Mouse (Mus musculus) adrenal gland, postnatal 4 days (tissue): Measurements from ENCODE around the gene Gm17657. TPM values are rescaled to one million over a fixed set of nuclear protein-coding genes. Genes with fewer than 3 reads are reported as not detected.

Source experiments
- DNase-seq, 2 experiments: peaks; one replicate each; pipeline ENCODE4 v3.0.0; 2021 to 2022; ENCODE audit warnings: low spot score in 2 of 2, mixed read lengths in 2 of 2
- microRNA-seq: library from miRNA; unstranded; fragments of <30 nt; microRNA quantifications from one replicate; pipeline ENCODE4 v1.2.0, GENCODE M21; 2021
- total RNA-seq, 2 experiments: library from RNA; stranded (reverse); gene quantifications; 2 replicates each; pipeline ENCODE4 v1.2.3; 2021

The Gm17657 gene
- total RNA-seq, 2 experiments from 2014 or later: not detected

DNA sequence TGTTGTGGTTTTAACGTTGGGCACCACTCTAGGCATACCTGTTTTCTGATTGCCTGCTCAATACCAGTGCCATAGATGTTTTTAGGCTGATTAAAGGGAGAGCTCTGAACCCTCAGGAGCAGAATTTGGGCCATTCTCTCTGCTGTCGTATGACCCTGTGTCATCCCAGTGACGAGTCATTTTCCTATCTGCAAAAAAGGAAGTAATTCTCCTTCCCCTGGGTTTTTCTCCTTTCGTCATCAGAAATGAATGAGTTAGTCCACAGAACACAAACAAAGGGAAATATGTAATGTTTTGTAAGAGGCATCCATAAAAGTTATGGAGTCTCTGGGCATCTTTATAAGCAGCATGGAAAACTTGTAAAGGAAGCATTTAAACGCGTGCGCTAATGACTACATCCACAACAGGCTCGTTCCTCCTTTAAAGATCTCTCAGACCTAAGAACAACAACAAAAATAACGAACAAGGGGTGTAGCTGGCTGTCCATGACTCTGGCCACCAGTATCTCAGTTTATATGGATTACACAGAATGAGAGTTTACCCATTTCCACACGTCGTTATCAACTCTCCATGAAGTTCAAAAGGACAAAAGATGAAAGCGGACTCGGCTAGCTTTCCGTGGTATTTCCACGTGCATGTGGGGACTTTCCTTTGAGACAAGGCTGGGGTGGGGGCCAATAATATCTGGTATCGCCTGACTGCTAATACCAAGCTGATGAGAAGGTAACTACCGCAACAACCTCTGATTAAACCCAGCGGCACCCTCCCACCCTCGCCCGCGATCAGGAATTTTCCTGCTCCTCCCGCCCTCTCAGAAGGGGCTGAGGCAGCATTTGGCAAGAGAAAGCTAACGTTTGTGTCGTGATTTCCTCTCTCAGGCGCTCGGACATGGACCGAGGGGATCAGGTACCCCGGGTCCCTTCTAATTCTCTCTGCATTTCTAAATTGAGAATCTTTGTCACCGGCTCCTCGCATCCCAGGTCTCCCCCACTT, 60.2 kb downstream of the Gm17657 start:
- DNase-seq: no peak

DNA sequence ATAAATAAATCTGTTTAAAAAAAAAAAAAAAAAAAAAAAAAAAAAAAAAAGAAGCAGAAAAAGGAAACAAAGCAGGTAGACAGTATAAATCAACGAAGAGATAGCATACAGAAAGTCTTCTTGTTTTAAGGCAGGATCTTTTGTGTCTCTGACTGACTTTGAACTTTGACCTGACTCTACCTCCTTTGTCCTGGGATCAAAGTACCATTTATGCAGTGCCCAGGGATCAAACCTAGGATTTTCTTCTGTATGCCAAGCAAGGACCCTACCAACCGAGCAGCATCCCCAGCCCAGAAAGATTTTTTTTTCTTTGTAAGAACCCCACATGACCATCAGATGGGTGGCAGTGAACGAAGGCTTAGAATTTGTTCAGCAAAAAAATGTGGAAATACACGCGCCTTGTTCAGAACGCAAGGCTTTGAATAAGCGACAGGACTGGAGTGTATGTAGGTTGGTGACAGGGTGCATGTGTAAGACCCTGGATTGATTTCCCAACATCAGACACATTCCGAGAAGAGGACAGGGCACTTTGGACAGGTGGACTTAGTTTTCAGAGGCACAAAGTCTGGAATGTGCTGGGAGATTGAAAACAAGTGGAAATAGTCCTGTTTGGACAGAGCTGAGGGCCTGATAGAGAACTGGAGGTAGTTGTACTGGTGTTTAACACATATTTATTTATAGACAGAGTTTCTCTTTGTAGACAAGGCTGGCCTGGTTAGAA, 61.0 kb downstream of the Gm17657 start:
- no peak for DNase-seq

DNA sequence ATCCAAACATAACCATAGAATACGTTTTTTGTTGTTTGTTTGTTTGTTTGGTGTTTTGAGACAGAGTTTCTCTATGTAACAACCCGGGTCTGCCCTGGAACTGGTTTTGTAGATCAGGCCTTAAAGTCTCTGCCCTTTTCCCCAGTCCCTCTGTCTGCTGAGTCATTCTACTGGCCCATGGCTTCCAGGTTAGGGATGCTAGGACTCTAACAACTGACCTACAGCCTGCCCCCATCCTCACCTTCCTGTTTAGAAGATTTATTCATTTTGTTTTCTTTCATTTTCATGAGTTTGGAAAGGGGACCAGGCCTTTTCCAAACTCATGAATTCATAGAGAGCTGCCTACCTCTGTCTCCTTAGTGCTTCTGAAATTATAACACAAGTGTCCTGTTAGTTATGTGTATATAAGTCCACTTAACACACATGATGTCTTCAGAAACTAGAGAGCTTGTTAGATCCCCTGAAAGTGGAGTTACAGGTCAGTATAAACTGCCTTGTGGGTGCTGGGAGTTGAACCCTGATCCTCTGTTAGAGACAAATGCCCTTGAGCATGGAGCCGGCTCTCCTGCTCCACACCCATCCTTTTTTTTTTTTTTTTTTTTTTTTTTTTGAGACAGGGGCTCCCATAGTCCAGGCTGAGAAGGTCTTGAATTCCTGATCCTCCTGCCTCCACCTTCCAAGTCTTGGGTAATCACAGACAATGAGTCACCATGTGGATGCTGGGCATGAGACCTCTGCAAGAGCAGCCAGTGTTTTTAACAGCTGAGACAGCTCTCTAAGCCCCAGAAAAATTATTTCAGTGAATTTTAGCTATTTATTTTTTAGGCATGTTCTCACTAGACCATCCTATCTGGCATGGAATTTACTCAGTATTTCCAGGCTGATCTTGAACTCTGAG, 63.9 kb downstream of the Gm17657 start:
- DNase-seq: no peak

DNA sequence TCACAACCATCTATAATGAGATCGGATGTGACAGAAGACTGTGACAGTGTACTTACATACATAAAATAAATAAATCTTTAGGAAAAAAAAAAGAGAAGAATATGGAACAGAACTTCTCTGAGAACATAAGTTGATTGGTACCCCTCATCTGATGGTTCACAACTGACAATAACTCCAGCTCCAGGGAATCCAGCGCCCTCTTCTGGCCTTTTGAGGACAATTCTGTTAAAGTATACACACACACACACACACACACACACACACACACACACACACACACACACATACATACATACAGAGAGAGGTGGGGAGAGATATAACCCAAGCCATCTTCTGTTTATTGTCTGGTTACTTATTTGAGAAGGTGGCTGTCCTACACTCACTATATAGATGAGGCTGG, 65.0 kb downstream of the Gm17657 start:
- no peak for DNase-seq

DNA sequence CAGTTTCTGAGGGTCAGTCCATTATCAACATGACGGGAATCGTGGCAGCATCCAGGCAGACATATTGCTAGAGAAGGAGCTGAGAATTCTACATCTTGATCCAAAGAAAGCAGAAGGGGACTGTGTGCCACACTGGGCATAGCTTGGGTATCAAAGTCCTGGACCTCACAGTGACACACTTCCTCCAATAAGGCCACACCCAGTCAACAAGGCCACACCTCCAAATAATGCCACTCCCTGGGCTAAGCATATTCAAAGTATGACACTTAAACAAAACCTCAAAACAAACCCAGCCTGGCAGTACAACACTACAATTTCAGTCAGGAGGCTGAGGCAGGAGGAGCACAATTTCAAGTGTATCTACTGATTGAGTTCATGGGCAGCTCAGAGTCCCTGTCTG, 66.2 kb downstream of the Gm17657 start:
- DNase-seq: no peak

DNA sequence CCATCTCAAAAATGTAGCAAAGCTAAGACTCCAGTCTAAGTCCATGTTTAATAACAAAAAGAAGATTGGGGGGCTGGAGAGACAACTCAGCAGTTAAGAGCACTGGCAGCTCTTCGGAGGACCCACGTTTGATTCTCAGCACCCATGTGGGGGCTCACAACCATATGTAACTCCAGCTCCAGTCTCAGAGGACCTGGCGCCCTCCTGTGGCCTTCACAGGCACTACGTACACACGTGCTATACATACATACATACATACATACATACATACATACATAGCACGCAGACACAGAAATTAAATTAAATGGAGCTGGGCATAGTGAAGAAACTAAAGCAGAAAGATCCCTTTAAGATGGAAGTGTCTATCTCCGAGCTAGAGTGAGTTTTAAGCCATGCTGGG, 66.8 kb downstream of the Gm17657 start:
- DNase-seq: no peak

DNA sequence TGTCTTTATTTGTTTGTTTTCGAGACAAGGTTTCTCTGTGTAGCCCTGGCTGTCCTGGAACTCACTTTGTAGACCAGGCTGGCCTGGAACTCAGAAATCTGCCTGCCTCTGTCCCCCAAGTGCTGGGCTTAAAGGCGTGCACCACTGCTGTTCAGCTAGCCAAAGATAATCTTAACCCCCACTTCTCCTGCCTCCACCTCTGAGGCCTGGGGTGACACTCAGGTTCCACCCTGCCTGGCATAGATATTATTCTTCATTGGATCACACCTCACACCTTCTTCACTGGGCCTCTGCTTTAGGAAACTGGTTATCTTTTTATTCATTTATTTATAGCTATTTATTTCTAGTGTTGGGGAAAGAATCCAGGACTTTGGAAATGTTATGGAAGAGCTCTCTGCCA, 69.2 kb downstream of the Gm17657 start:
- no peak for DNase-seq

DNA sequence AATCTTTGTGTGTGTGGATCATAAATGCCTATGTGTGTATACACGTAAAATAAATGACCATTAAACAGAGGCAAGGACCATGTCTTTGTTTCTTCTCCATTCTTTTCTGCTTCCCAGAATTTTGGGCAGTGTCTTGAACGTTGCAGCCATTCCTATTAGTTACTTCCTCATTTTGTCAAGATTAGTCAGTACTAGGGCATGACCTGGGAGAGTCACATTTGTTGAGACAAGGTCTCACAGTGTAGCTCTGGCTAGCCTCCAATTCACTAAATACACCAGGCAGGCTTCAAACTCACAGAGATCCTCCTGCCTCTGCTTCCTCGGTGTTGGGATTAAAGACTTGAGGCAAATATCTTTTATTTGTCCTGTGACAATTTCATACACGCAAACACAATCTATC, 71.2 kb downstream of the Gm17657 start:
- no peak for DNase-seq

DNA sequence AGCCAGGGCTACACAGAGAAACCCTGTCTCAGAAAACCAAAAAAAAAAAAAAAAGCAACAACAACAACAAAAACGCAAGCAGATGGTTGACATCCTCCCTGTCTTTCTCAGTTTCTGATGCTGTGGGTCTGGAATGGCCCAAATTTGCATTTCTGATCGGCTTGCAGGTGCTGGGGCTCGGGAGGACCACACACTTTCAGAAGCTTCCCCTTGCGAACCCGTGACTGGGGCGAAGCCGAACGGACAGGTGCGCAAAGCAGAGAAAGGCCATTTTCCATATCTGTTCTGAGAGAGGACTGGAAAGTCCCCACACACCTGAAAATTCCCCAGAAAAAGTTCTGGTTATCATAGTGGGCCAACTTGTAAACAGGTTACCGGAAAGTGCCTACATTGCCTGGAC, 72.1 kb downstream of the Gm17657 start:
- DNase-seq: no peak

DNA sequence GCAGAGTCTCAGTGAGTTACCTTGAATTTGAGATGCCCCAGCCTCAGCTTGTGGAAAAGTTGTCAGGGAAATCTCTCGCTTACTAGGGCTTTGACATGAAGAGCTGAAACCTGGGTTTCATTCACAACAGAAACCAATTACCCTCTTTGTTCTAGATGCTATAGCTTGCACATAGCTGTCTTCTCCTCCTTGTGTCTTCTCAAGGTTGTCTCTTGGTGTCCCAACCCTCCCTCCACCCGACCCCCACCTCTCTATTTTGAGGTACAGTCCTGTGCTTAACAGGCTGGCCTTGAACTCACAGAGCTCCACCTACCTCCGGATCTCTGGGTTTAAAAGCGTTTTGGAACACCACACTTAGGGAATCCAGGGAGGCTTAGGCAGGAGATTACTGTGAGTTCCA, 73.0 kb downstream of the Gm17657 start:
- DNase-seq: no peak

DNA sequence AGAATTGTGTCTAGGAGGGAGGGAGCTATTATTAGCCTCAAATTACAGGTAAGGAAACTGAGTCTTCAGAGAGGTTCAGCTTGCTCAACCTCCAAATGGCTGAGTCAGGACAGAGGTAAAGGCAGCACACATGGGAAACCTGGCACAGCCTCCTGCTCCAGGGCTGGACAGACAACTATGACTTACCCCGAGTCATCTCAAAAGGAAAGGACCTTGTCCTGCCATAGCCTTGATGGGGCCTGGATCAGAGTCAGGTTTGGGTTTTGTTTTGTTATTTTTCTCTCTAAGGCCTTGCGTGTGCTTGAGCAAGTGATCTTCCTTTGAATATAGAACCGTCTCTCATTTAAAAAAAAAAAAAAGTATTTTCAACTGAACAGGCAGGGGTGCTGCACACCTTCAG, 74.3 kb downstream of the Gm17657 start:
- no peak for DNase-seq

DNA sequence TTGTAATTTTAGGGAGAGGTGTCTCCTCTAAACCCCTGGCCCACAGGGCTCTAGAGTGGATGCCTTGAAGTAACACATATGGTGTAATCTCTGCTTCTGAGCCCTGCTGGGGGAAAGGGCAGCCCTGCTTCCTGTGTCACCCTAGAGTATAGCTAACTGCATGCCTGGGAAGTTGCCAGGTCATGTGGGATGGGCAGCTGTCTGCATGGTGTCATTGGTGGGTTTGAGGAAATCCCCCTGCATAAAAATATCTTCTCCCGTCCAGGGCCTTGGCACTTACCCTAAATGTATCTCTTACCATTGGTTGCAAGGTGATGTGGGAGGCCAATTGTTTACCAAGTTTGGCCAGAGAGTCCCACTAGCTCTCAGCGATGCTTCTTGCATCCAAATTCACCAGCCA, 75.4 kb downstream of the Gm17657 start:
- no peak for DNase-seq

DNA sequence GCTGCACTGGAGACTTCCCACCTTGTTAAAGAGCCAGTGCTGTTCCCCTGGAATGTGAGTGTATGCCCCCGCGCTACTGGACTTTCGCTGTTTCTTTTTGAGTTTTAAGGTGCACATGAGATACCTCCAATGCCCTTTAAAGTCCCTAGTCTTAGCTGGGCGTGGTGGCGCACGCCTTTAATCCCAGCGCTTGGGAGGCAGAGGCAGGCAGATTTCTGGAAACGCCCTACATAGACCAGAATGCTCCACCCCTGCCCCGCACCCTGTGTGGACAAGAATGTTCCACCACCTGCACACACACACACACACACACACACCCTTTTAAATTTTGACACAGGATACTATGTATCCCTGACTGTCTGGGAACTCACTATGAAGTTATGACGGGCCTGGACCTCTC, 76.0 kb downstream of the Gm17657 start:
- DNase-seq: no peak

Small RNA genes within 50 kb of the gene (microRNA-seq; reads per million reads assigned to microRNA genes)
- not detected for gene Mir7667

Other genes starting within 250 kb of the Gm17657 start
- gene Pi16, start 232.0 kb downstream of the Gm17657 start, total RNA-seq: 10 to 100 TPM; 11.3 to 13.3 TPM
- gene Mtch1, start 201.7 kb downstream of the Gm17657 start, total RNA-seq: 100 to 1,000 TPM; 309 to 341 TPM
- gene Fgd2, start 188.7 kb downstream of the Gm17657 start, total RNA-seq: 1 to 10 TPM; 5.6 to 6.5 TPM
- 10 to 100 TPM; 53.4 to 65.5 TPM for gene Pim1, start 58.9 kb downstream of the Gm17657 start, total RNA-seq
- gene Tbc1d22b, start 147 bp upstream of the Gm17657 start, total RNA-seq: 10 to 100 TPM; 27.3 to 29.0 TPM
- gene Tmem217, start 2.7 kb upstream of the Gm17657 start, total RNA-seq: under 1 TPM in 1 of 2 experiments, not detected in 1; 0.50 TPM
- gene Rnf8, start 65.2 kb upstream of the Gm17657 start, total RNA-seq: 10 to 100 TPM; 88.9 to 93.3 TPM
- gene Gm28043, start 65.2 kb upstream of the Gm17657 start, total RNA-seq: 1 to 10 TPM; 6.3 to 7.8 TPM
- 100 to 1,000 TPM in 1 of 2 experiments, 10 to 100 TPM in 1; 99.2 to 101 TPM for gene Cmtr1, start 111.0 kb upstream of the Gm17657 start, total RNA-seq
- gene Ccdc167, start 167.4 kb upstream of the Gm17657 start, total RNA-seq: 10 to 100 TPM; 18.2 to 19.3 TPM